Mouse (Mus musculus): ENCODE measurements around the gene Pml.

Pml gene

GRCm38 (mm10) chr9:58246083-58246591 is 3.4 kb downstream of the Pml start:
- in situ Hi-C loops (cut with MboI; ENCODE audit: unreplicated experiment in 2 of 2), result no loop called here

GRCm38 (mm10) chr9:58243696-58244095 is 5.9 kb downstream of the Pml start:
- in situ Hi-C loops (cut with MboI; ENCODE audit: unreplicated experiment in 2 of 2), result no loop called here

- in situ Hi-C loops (cut with MboI; ENCODE audit: unreplicated experiment in 2 of 2), result no loop called here
These were observed 6.9 kb downstream of the Pml start for GRCm38 (mm10) chr9:58242696-58243095.

- in situ Hi-C loops (cut with MboI; ENCODE audit: unreplicated experiment in 2 of 2), result no loop called here
These were observed 7.7 kb downstream of the Pml start for GRCm38 (mm10) chr9:58241780-58242485.

GRCm38 (mm10) chr9:58234502-58235015 is 15.0 kb downstream of the Pml start:
- in situ Hi-C loops (cut with MboI; ENCODE audit: unreplicated experiment in 2 of 2), result no loop called here

- in situ Hi-C loops (cut with MboI; ENCODE audit: unreplicated experiment in 2 of 2), result no loop called here
These were observed 17.2 kb downstream of the Pml start for GRCm38 (mm10) chr9:58232374-58232773.

GRCm38 (mm10) chr9:58231746-58232145 is 17.8 kb downstream of the Pml start:
- in situ Hi-C loops (cut with MboI; ENCODE audit: unreplicated experiment in 2 of 2), result no loop called here

GRCm38 (mm10) chr9:58228777-58229466 is 20.7 kb downstream of the Pml start:
- in situ Hi-C loops (cut with MboI; ENCODE audit: unreplicated experiment in 2 of 2), result loop anchor here (5.0 to 10.0 kb wide), 4 partner anchors 53 to 306 kb away; partner anchors contain the start of gene Tbc1d21 (in 1 of the 2)

GRCm38 (mm10) chr9:58225915-58226913 is 23.4 kb downstream of the Pml start:
- in situ Hi-C loops (cut with MboI; ENCODE audit: unreplicated experiment in 2 of 2), result loop anchor here (5.0 to 10.0 kb wide), 4 partner anchors 56 to 309 kb away; partner anchors contain the start of gene Tbc1d21 (in 1 of the 2)

GRCm38 (mm10) chr9:58224356-58224755 is 25.2 kb downstream of the Pml start:
- in situ Hi-C loops (cut with MboI; ENCODE audit: unreplicated experiment in 2 of 2), result loop anchor here (5.0 to 25.0 kb wide), 3 partner anchors 143 to 562 kb away; partner anchors contain the start of gene Csk (in 1 of the 2)

GRCm38 (mm10) chr9:58220218-58220903 is 29.2 kb downstream of the Pml start:
- in situ Hi-C loops (cut with MboI; ENCODE audit: unreplicated experiment in 2 of 2), result loop anchor here (5.0 to 25.0 kb wide), 3 partner anchors 147 to 558 kb away; partner anchors contain the start of gene Csk (in 1 of the 2)

- in situ Hi-C loops (cut with MboI; ENCODE audit: unreplicated experiment in 2 of 2), result loop anchor here in 1 of 2 experiments (25.0 kb wide), 1 partner anchor 556 kb away; the partner anchor contains the start of gene Csk
These were observed 31.0 kb downstream of the Pml start for GRCm38 (mm10) chr9:58218539-58218938.

GRCm38 (mm10) chr9:58216402-58216801 is 33.2 kb downstream of the Pml start:
- in situ Hi-C loops (cut with MboI; ENCODE audit: unreplicated experiment in 2 of 2), result loop anchor here in 1 of 2 experiments (25.0 kb wide), 1 partner anchor 554 kb away; the partner anchor contains the start of gene Csk

GRCm38 (mm10) chr9:58214519-58215180 is 34.9 kb downstream of the Pml start:
- in situ Hi-C loops (cut with MboI; ENCODE audit: unreplicated experiment in 2 of 2), result loop anchor here in 1 of 2 experiments (25.0 kb wide), 1 partner anchor 552 kb away; the partner anchor contains the start of gene Csk

GRCm38 (mm10) chr9:58213865-58214264 is 35.7 kb downstream of the Pml start:
- in situ Hi-C loops (cut with MboI; ENCODE audit: unreplicated experiment in 2 of 2), result loop anchor here in 1 of 2 experiments (25.0 kb wide), 1 partner anchor 552 kb away; the partner anchor contains the start of gene Csk

- in situ Hi-C loops (cut with MboI; ENCODE audit: unreplicated experiment in 2 of 2), result loop anchor here in 1 of 2 experiments (25.0 kb wide), 1 partner anchor 551 kb away; the partner anchor contains the start of gene Csk
These were observed 36.2 kb downstream of the Pml start for GRCm38 (mm10) chr9:58213377-58213776.

GRCm38 (mm10) chr9:58210304-58210627 is 39.3 kb downstream of the Pml start:
- in situ Hi-C loops (cut with MboI; ENCODE audit: unreplicated experiment in 2 of 2), result loop anchor here in 1 of 2 experiments (25.0 kb wide), 1 partner anchor 548 kb away; the partner anchor contains the start of gene Csk
